Mouse (Mus musculus): Measurements from ENCODE around the gene Scamp4.
"Not testable (repeated sequence)": the region's sequence is repeated elsewhere in the genome, so short reads cannot be mapped to it uniquely, and the experiment has no call there.

Gene Scamp4

DNA sequence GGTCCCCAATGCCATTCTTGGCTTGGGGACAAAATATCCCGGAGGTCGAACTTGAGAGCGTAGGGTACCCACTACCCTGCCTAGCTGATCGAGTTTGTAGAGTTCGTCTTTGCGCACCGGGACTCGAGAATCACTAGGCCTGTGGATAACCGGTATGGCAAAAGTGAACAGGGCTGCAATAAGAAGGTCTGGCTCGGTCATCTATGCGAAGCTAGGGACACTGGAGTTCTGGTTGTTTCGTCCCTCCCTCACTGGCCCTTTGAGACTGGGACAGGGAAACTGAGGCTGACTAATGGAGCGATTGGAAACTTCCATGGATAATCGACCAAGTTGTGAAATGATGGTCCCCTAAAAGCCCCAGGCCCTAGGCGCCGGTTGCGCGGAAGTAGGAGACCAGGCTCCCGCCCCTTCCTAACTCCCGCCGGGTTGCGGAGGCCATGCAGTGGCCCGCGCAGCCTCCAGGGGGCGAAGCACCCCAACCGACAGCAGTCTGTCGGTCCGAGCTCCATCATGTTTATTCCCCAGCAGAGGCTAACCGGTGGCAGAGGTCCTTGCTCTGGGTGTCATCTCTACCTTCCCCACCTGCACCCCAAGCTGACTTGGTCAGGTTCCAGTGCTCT lies 24.4 kb upstream of the Scamp4 start:
- peak; percentile 89 for DNase-seq (ENCODE audit: low read depth, low spot score)

DNA sequence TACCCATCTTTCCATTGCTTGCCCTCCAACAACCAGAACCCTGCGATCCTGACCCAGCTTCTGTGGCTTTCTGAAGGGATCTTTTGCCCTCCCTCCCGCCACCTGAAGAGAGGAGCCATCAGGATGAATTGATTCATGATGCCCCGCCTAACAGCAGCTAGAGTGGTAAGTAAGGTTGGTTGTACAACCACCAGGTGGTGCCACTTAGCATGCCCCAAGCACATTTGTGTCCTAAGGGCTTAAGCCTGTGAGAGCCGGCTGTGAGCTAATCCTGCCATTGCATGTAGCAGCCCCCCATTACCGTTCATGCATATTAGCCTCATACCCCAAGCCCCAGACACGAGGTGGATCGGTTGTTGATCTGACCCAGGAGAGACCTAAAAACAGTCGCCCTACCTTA lies 23.8 kb upstream of the Scamp4 start:
- DNase-seq (ENCODE audit: low read depth, low spot score), result peak; percentile 72

DNA sequence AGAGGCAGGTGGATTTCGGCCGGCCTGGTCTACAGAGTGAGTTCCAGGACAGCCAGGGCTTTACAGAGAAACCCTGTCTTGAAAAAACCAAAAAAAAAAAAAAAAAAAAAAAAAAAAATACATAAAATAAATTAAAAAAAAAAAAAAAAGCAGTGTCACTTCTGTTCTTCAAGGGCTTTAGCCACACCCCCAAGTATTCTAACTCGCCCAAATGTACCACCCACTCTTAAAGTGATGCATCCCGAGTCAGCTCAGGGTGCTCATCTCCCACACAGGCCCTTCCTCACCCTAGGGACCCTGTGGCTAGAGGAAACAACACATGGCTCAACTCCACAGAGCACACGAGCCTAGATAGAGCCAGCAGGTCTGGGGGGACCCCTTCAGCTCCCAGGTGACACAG lies 19.6 kb upstream of the Scamp4 start:
- DNase-seq (ENCODE audit: low read depth, low spot score), result no peak

DNA sequence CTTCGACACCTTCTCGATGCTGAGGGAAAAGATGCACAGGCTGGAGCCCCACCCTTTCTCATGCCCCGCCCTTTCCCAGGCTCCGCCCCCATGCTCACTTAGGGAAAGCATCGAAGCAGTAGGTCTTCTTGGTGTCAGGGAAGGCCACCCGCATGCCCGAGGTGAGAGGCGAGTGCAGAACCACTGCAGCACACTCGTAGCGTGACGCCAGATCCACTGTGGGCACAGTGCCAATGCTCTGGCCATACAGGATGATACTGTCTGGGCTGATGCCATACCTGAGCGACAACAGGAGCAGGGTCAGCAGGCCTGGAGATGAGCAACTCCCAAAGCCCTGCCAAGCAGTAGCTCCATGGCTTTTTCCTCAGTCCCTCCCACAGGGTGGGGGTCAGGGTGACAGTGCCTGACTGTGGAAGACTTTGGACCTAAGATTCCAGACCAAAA lies 18.6 kb upstream of the Scamp4 start:
- no peak for DNase-seq (ENCODE audit: low read depth, low spot score)

DNA sequence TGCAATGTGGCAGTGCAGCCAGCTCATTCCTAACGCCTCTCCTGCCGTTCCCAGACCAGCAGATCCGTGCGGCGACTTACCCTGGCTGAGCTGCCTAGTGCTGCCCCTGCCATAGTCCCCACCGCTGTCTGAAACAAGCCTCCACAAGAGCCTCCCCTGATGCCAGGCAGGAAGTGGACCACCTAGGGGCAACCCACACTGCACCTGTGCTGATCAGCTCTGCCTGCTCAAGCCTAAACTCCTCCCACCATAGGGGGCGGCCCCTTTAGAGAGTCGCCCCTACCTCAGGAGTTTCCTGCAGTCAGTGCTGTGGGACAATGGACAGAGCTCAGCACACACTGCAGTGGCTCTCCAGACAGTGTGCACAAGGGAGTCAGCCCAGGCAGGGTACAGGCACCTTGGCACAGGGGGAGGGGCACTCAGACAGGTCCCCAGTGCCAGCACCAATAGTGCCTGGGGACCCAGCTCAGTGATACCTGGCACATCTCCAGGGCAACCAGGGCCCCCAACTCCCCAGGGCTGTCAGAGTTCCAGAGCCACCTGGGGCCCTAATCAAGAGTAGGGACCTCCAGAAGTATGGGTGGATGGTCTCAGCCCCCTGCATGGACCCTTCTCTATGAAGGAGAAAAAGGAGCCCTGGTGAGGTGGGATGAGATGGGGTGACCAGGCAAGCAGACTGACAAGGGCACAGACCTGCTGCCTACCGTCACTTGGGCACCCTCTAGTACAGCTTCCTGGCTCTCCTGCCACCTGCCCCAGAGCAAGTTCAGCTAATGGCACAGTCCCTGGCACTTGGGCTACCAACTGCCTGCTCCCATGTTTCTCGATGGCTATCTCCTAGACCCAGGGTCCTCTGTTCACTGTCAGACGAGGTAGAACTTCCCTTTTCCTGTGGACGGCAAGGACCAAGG lies 17.8 kb upstream of the Scamp4 start:
- DNase-seq (ENCODE audit: low read depth, low spot score), result no peak

DNA sequence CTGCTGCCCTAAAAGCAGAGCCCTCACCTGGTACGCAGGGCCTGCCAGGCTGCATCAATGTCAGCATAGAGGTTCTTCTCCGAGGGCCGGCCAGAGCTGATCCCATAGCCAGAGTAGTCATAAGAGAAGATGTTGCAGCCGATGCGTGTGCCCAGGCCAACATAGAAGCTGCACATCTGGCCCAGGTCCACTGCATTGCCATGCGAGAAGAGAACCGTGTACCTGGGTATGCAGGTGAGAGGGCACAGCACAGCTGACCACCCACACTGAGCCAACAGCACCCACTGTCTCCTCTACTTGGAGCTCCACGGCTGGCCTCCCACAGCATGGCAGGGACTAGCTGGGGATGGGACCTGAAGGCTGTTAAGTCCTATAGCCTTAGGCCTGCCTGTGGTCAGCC lies 17.1 kb upstream of the Scamp4 start:
- DNase-seq (ENCODE audit: low read depth, low spot score), result no peak

DNA sequence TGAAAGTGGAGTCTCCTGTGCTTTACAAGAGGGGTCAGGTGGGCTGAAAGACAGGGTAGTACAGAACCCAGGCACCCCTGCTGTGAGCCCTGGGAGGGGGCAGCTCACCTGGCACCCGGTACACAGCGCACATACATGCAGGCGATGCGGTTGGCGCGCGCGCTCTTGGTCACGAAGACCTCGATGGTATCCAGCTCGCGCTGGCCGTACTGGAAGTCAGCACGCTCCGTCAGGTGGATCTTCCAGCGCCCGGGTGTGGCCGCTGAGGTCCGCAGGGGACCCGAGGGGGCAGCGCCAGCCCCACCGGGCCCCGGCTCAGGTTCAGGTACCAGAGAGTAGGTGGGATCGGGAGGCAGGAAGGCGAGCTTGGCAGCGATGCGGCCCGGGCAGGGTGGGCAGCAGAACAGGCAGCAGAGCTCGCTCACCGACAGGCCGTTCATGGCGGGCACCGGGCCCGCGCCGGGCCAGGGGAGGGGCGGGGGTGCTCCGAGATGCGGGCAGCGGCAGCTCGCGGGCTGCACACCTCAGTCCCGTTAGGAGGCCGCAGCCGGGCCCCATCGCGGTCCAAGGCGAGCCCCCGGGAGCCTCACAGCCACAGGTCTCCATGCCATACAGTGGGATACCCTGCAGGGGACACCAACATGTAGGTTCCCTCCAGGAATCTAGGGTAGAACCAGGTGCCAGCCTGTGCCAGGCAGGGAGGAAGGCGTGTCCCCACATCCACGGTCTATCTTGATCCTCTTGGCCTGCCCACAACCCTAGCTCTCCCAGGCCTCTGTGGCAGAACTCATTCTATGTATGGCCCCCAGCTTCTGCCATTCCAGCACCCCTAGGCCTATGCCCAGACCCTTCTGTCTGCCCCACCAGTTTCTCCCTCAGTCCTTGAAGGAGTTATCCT lies 16.0 kb upstream of the Scamp4 start:
- no peak for DNase-seq (ENCODE audit: low read depth, low spot score)

DNA sequence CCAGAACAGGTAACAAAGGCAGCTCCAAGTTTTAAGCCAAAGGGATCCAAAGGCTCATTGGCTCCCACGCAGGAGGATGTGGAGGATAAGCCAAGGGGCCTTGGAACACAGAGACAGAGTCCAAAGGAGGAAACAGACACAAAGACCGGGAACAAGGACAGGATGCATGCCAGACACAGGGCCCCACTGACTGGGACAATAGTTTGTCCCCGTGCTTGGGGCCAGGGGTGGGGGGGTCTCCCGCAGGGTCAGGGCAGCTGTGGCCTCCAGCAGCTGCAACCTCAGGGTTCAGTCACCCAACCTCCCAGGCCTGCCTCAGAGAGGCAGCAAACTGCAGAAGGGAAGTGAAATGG lies 15.4 kb upstream of the Scamp4 start:
- peak; percentile 35 for DNase-seq (ENCODE audit: low read depth, low spot score)

DNA sequence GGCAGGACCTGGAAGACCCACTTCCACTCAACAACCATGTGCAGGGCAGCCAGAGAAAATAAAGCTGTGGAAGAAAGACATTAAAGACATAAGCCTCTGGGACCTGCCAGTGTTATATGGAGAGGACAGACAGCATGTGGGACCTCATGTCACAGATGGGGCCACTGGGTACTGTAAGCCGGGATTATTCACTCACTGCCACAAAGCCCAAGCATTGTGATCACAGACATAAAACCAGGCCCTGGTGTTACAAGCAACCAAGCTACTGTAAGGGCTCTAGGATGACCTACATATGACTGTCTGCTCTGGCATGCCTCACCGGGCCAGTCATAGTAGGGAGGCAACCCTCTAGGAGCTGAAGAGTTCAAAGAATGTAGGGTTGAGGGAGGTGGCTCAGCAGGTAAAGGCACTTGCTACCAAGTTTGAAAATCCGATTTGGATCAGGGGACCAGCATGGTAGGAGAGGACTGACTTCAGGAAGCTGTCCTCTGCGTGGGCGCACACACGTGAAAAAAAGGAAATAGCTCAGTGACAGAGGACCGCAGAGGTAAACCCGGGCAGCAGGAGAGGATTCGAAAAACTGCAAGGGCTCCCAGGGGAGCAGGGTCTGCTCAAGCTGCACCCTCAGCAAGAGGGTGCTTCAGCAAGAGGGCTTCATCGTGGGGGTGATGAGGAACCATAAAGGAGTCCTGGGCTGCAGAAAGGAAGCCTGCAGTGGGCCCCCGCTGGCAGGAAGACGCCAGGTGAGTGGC lies 13.4 kb upstream of the Scamp4 start:
- no peak for DNase-seq (ENCODE audit: low read depth, low spot score)

DNA sequence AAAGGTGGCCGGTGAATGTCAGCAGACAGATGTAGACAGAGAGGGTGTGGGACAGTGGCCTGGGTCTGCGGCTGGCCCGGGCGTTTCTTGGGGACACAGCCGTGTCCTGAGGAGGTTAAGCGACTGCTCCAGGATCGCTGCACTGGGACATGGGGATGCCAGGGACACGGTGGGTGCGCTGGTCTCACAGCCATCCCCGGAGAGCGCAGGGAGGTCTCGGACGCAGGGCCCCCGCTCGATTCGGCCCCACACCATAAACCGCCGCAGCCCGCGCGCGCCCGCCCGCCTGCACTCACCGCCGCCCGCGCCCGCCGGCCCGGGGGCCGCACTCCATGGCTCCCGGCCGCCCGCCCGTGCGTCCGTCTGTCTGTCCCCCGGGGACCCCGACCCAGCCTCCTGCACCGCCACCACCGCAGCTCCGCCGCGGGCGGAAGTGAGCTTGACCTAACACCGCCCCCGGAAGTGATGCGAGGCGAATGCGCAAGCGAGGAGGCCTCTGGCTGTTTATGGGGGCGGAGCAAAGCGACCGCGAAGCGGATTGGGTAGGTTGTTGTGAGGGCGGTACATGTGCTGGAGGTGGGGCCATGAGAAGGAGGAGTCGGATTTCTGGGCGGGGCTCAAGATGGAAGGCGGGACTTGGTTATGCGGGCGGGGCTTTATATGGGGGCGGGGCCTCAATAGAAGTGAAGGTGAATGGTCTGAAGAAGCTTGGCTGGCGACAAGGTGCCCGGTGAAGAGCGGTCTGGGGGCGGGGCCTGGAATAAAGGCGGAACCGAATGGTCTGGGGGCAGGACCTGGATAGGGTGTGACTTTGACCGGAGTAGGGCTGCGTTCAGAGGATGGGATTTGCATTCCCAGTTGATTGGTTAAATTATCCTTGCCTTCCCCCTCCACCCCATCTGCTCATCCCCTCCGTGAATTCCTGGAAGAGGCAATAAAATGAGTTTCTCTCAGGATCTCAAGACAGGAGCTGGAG lies 12.5 kb upstream of the Scamp4 start, which contains the start of gene Abhd17a:
Gene Abhd17a, minus strand, starts transcription at position 463 of the 976 bp plus-strand sequence.
- peak; percentile 99 for DNase-seq (ENCODE audit: low read depth, low spot score)

DNA sequence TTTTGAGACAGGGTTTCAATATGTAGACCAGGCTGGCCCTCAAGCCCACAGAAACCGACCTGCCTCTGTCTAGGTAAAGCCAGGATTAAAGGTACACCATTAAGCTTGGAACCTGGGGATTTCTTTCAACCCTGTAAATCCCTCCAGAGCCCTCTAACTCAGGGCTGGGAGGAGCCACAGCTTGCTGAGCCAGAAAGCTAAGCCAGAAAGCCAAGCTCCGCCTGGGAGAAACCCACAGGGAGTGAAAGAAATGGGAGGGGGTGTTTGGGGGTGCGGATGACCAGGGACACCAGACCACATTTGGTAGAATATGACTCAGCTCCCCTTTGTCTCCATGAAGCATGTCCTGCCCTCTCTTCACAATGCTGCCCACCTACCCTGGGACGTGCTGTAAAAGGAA lies 6.4 kb upstream of the Scamp4 start:
- DNase-seq (ENCODE audit: low read depth, low spot score), result no peak

DNA sequence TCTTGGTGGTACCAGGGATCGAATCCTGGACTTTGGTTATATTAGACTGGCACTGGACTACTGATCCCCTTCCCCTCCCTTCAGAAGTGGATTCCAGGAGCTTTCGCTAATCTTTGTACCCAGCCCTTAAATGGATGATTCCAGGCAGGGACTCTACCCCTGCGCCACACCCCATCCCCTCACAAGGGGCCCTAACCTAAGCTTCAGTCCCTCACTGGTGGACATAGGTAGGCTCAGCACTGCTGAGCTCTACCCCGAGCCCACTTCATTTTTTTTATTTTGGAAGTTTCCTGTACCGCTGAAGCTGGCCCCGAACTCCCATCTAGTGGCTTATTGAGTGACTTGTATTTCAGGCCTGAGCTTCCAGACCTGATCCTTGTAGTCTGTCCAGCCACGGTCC lies 692 bp downstream of the Scamp4 start:
- no peak for DNase-seq (ENCODE audit: low read depth, low spot score)

DNA sequence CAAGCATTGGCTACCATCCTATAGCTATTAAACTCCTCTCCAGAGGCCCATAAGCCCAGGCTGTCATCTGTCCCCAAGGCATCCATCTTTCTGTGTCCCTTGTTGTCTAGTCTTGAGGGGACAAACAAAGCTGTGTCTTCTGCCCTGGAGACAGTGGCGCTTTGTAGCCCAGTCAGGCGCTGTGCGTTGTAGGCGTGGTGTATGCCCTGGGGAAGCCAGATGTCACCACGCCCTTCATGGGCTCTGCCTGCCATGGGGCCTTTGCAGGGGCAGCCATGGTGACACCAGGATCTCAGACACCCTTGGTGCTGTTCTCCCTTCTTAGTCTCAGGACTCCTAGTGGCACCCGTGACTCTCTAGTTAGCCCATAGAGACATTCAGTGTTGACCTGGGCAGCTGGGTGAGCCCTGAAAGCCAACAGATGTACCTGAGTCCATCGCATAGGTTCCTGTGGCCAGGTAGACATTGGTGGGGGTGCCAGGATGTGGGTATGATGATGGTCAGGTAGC lies 1.4 kb downstream of the Scamp4 start:
- DNase-seq (ENCODE audit: low read depth, low spot score), result no peak

DNA sequence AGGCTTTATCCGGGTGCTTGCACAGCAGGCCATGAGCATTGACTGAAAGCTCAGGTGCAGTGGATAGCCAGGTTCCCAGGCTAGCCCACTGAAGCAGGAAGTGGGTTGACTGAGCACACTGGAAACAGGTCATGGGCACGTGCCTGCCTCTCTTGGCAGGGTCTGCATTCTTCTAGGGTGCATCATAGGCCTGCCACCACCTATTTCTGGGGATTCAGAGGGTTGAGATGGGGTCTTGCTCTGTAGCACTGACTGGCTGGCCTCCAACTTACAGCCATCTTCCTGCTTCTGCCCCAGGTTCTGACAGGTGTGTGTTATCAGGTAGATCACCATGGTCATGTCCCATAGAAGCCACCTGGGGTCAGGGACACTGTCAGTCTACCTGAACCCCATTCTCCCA lies 2.3 kb downstream of the Scamp4 start:
- no peak for DNase-seq (ENCODE audit: low read depth, low spot score)

DNA sequence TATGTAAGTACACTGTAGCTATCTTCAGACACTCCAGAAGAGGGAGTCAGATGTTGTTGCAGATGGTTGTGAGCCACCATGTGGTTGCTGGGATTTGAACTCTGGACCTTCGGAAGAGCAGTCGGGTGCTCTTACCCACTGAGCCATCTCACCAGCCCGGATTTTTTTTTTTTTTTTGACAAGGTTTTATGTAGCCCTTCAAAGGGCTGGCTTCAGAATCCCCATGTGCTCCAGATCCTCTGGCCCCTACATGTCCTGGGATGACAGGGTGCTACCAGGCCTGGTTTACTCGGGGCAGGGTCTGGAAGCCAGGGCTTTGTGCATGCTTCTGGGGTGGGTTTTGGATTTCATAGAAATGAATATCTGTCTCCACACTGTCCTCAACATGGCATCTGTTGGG lies 3.0 kb downstream of the Scamp4 start, which contains the start of gene Gm49322:
Gene Gm49322, plus strand, starts transcription at position 301 of the 400 bp plus-strand sequence.
- not testable (repeated sequence) for DNase-seq (ENCODE audit: low read depth, low spot score)

DNA sequence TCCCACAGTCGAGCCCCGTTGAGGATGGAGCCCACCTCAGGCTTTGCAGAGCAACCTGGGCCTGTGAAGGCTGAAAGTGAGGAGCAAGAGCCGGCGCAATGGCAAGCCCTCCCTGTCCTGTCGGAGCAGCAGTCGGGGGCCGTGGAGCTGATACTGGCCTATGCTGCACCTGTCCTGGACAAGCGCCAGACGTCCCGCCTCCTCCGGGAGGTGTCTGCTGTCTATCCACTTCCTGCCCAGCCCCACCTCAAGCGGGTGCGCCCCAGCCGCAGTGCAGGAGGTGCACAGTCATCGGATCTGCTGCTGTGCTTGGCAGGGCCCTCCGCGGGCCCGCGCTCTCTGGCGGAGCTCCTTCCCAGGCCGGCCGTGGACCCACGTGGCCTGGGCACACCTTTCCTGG lies 3.6 kb downstream of the Scamp4 start:
- DNase-seq (ENCODE audit: low read depth, low spot score), result no peak

DNA sequence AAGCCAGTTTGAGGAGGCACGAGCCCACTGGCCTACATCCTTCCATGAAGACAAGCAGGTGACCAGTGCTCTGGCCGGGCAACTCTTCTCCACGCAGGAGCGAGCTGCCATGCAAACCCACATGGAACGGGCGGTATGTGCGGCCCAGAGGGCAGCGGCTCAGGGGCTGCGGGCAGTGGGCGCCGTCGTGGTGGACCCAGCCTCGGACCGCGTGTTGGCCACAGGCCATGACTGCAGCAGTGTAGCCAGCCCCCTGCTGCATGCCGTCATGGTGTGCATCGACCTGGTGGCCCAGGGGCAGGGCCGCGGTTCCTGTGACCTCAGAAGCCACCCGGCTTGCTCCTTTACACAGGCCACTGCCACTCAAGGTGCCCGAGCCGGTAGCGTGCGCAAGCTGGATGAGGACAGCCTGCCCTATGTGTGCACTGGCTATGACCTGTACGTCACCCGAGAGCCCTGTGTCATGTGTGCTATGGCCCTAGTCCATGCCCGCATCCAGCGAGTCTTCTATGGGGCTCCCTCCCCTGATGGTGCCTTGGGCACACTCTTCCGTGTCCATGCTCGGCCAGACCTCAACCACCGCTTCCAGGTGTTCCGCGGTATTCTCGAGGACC lies 4.2 kb downstream of the Scamp4 start:
- no peak for DNase-seq (ENCODE audit: low read depth, low spot score)

DNA sequence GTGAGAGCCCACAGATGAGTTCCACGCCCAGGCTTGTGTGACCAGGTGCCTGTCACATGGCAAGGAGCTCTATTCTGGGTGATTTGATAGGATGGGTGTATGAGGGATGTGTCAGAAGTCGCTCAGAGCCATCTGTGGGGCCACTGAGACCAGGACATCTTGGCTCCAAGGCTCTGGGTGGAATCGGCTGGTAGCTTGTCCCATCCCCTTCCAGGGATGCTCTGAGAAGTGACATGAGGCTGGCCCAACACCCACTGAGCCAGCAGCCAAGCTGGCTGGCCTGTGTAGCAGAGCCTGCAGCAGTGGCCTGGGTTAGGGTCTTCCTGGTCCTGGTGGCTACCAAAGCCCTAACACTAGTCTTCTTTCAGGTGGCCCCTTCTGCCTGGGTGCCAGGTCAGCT lies 5.8 kb downstream of the Scamp4 start:
- no peak for DNase-seq (ENCODE audit: low read depth, low spot score)

DNA sequence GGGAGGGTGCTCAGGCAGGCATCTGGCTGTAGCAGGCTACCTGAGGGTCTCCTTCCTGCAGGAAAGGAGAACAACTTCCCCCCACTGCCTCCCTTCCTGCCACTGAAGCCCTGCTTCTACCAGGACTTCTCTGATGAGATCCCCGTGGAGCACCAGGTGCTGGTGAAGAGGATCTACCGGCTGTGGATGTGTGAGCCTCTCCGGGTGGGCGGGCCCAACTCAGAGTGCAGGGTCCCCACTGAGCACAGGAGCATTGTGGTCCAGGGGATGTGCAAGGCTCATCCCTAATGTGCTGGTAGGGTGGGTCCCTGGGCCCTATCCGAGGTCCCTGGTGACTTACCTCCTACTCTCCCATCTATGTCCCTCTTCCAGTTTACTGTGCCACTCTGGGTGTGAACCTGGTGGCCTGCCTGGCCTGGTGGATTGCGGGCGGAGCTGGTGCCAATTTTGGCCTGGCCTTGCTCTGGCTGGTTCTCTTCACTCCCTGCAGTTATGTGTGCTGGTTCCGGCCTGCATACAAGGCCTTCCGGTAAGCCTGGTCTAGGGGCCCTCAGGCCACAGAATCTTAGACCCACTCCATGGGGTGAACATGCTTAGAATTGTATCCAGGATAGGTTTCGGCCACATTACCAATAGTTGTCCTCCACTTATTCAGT lies 6.7 kb downstream of the Scamp4 start:
- DNase-seq (ENCODE audit: low read depth, low spot score), result no peak

Measured in mesoderm, embryonic 11.5 days (tissue).